Mouse (Mus musculus): ENCODE data around the gene S100a6. TPM values are rescaled to one million over a fixed set of nuclear protein-coding genes. Genes with fewer than 3 reads are reported as not detected.
A peak's percentile ranks its signal among the peaks of the same experiment; 100 is the strongest.

Gene S100a6
- polyA plus RNA-seq, 1 experiment from 2014 or later, result 10,815 TPM

DNA sequence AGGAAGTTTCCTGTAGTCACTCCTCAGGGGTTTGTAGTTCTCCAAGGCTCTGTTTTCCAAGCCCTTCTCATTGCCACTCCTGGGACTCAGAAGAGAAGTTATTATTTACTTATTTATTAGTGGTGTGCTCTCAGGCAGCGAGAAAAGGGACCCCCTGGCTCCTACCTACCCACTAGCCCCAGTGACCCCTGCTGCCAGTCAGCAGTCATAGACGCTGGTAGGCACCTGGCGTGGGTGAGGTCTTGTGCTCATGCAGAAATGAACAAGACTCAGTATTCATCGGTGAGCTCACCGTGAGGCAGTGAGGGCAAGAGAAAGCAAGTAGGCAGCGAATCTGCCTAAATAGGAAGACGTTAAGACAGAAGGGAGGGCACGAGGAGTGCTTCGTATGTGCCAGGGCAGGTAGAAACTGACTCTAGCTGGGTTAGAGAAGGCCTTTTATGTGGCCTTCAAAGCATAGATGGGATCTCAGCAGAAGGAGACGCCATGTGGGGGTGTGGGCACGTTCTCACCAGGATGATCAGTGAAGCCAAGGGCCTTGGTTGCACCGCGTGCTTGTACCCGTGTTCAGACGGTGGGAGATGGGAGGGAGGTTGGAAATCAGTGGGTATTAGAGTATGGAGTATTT, 26.6 kb upstream of the S100a6 start:
- in situ Hi-C loops (cut with MboI; ENCODE audit: low pct_unique_long_range_greater_than_20kb), result loop anchor here (5.0 kb wide), 1 partner anchor 61 kb away; no protein-coding TSS in a partner anchor
- DNase-seq (ENCODE audit: low read depth, low spot score) (no peak), ATAC-seq (no peak)
- TF ChIP-seq CTCF (IDR thresholded peaks at IDR 0.05), result no peak
- CTCF ChIA-PET, result interaction anchor here (0.8 to 34.1 kb wide), 12 partner anchors 11 to 124 kb away, joined by 3 to 615 read pairs (median 6); partner anchors contain the start of genes Gm42674, S100a14, S100a4 and S100a5
- POLR2A ChIA-PET, result interaction anchor here (0.6 to 4.0 kb wide), 8 partner anchors 13 to 78 kb away, joined by 3 to 86 read pairs (median 8); partner anchors contain the start of genes Gm42674, S100a16, S100a4 and S100a6
- H3K27me3 ChIP-seq, result no peaks in the 10 kb centered on the region

DNA sequence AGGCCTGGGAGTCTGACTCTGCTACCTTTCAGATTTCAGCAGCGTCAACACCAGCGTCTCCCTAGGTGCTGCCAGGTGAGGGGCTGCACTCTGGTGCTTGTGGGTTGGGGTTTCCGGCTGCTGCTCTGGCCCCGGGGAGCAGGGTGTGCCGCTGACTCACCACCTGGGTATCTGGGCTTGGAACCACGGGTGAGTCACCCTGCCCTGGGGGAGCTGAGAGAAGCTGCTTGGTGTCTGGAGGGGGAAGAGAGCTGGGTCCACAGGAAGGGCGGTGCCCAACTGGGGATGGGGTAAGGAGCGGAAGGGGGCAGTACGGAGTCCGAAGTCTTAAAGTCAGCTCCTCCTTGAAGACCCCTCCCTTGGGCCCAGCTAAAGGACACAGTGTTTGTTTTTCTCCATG, 25.8 kb upstream of the S100a6 start:
- ChIA-PET POLR2A (interaction anchor here (0.6 to 4.0 kb wide), 11 partner anchors 12 to 79 kb away, joined by 3 to 86 read pairs (median 4); partner anchors contain the start of genes Gm42674, S100a16, S100a4 and S100a6), CTCF (interaction anchor here (0.8 to 34.1 kb wide), 15 partner anchors 12 to 123 kb away, joined by 3 to 615 read pairs (median 5); partner anchors contain the start of genes Gm42674, S100a14, S100a4 and S100a5)
- in situ Hi-C loops (cut with MboI; ENCODE audit: low pct_unique_long_range_greater_than_20kb), result loop anchor here (5.0 kb wide), 1 partner anchor 60 kb away; no protein-coding TSS in a partner anchor
- ATAC-seq, result peak; percentile 89
- DNase-seq (ENCODE audit: low read depth, low spot score), result peak; percentile 100
- no peak for TF ChIP-seq CTCF (IDR thresholded peaks at IDR 0.05)
- no peaks in the 10 kb centered on the region for H3K27me3 ChIP-seq

DNA sequence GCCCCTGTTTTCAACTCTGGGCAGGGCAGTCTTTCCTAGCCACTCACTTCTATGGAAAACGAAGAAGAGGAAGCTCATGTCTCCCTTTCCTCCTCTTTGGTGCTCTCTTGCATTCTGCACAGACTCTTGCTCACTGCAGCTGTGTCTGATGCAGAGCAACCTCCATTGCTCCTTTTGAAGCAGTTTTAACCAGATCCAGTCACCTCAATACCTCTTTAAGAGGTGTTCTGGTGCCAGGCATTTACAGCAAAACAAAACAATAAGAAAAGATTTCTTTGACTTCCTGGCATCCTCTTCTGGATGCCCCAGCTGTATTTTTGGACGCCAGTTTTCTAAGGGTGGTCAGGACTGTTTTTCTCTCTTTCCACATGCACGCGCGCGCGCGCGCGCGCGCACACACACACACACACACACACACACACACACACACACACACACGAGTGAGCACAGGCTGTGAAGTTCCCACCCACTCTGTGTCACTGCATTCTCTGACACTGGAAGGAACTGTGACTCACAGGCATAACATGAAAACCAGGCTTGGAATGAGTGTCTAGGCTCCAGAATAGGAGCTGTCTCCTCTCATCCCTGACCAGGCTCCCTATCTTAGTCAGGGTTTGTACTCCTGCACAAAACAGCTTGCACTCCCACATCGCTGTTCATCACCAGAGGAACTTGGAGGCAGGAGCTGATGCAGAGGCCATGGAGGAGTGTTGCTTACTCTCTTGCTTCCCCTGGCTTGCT, 25.2 kb upstream of the S100a6 start:
- H3K27me3 ChIP-seq, result no peaks in the 10 kb centered on the region
- CTCF ChIA-PET, result interaction anchor here (0.7 to 34.1 kb wide), 16 partner anchors 16 to 122 kb away, joined by 3 to 615 read pairs (median 4); partner anchors contain the start of genes Gm42674, S100a14, S100a4 and S100a5
- DNase-seq (ENCODE audit: low read depth, low spot score) (peak; percentile 98), ATAC-seq (peak; percentile 75)
- TF ChIP-seq CTCF (IDR thresholded peaks at IDR 0.05), result no peak
- in situ Hi-C loops (cut with MboI; ENCODE audit: low pct_unique_long_range_greater_than_20kb), result loop anchor here (5.0 kb wide), 1 partner anchor 60 kb away; no protein-coding TSS in a partner anchor
- POLR2A ChIA-PET, result interaction anchor here (0.6 to 4.0 kb wide), 12 partner anchors 11 to 78 kb away, joined by 3 to 86 read pairs (median 4); partner anchors contain the start of genes Gm42674, S100a16, S100a4 and S100a6

DNA sequence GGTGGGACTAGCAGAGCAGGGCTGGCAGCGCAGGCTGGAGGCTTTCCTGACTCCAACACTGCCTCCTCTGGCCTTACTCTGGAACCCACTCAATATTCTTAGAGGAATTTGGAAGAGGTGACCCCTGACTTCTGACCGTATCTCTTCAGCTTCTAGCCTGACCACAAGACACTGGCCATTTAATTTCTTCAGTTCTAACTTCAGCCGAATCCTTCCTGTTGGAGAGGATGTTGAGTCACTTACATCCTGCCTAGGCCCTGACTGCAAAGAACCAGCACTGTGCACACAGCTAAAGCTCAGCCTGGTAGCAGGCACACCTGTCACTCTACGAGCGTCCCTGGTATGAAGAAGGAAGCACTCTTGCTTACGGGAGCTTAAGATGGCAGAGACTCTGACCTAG, 23.3 kb upstream of the S100a6 start:
- POLR2A ChIA-PET, result interaction anchor here (1.2 kb wide), 1 partner anchor 26 kb away, joined by 4 read pairs; no protein-coding TSS in a partner anchor
- in situ Hi-C loops (cut with MboI; ENCODE audit: low pct_unique_long_range_greater_than_20kb), result loop anchor here (5.0 kb wide), 1 partner anchor 58 kb away; no protein-coding TSS in a partner anchor
- DNase-seq (ENCODE audit: low read depth, low spot score) (no peak), ATAC-seq (no peak)
- CTCF ChIA-PET, result interaction anchor here (34.1 kb wide), 1 partner anchor 18 kb away, joined by 615 read pairs; the partner anchor contains the start of genes Gm42674, S100a4, S100a5 and S100a6
- no peak for TF ChIP-seq CTCF (IDR thresholded peaks at IDR 0.05)
- H3K27me3 ChIP-seq, result no peaks in the 10 kb centered on the region

DNA sequence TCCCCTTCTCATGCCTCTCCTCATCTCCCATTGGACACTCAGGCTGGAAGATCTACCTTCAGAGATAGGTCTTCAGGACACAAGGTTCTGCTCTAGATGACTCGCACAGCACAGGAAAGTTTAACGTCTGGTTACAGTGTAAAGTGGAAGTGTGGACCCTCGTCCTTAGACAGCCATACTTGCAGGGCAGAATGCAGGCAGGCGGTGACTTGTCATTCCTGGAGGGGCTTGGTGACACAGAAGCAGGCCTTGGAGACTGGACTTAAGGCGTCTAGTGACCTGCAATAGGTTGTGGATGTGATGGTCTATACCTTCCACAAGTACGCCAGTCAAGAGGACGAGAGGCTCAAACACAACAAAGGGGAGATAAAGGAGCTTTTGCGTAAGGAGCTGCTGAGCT, 22.7 kb upstream of the S100a6 start, which contains the start of gene S100a2:
Gene S100a2, plus strand, starts transcription at position 301 of the 400 bp plus-strand sequence.
- TF ChIP-seq CTCF (IDR thresholded peaks at IDR 0.05), result no peak
- no peaks in the 10 kb centered on the region for H3K27me3 ChIP-seq
- POLR2A ChIA-PET, result interaction anchor here (1.2 kb wide), 1 partner anchor 25 kb away, joined by 4 read pairs; no protein-coding TSS in a partner anchor
- in situ Hi-C loops (cut with MboI; ENCODE audit: low pct_unique_long_range_greater_than_20kb), result loop anchor here (5.0 kb wide), 1 partner anchor 57 kb away; no protein-coding TSS in a partner anchor
- CTCF ChIA-PET, result interaction anchor here (34.1 kb wide), 1 partner anchor 18 kb away, joined by 615 read pairs; the partner anchor contains the start of genes Gm42674, S100a4, S100a5 and S100a6
- no peak for DNase-seq (ENCODE audit: low read depth, low spot score)
- no peak for ATAC-seq

DNA sequence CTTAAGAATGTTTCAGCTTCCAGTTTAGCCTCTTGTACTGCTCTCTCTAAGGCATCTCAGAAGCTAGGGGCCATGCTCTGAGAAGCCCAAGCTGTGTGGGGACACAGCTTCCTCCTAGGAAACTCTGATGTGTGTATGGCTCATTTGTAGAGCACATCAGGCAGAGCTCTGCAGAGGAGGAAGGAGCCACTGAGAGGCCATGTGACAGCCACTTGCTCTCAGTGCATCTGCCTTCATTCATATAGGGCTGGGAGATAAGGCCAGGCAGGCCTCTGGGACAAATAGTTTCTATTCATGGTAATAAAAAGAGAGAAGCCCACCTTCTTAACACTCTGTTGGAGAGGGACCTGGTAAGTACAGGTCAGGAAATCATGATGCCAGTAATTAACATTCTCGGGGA, 18.2 kb upstream of the S100a6 start:
- TF ChIP-seq CTCF (IDR thresholded peaks at IDR 0.05), result no peak
- ChIA-PET POLR2A (interaction anchor here (1.4 to 2.7 kb wide), 2 partner anchors 15 to 20 kb away, joined by 3 to 11 read pairs; no protein-coding TSS in a partner anchor), CTCF (interaction anchor here (34.1 kb wide), 1 partner anchor 13 kb away, joined by 615 read pairs; the partner anchor contains the start of genes Gm42674, S100a4, S100a5 and S100a6)
- in situ Hi-C loops (cut with MboI; ENCODE audit: low pct_unique_long_range_greater_than_20kb), result no loop called here
- H3K27me3 ChIP-seq, result no peaks in the 10 kb centered on the region
- DNase-seq (ENCODE audit: low read depth, low spot score), result no peak
- ATAC-seq, result no peak

DNA sequence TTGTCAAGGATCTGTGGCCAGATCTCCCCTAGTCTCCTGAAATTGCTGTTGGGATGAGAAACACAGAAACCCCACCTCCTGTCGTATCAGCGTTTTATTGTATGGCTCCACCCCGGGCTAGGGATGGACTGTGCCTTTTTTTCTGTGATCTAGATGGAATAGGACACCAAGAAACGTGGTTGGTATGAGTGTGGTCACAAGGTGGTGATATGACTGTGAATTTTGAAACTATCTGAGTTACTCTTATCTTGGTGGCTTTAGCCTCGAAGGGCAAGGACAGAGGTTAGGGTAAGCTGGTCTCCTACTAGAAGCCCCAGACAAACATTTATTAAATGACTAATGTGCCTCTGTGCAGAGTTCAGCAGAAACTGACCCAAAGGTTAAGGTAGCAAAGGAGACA, 17.1 kb upstream of the S100a6 start:
- H3K27me3 ChIP-seq, result no peaks in the 10 kb centered on the region
- CTCF ChIA-PET, result interaction anchor here (1.2 to 34.1 kb wide), 3 partner anchors 5 to 67 kb away, joined by 3 to 615 read pairs (median 615); partner anchors contain the start of genes Gm42674, S100a2, S100a4 and S100a5
- ATAC-seq, result no peak
- no peak for TF ChIP-seq CTCF (IDR thresholded peaks at IDR 0.05)
- DNase-seq (ENCODE audit: low read depth, low spot score), result no peak
- in situ Hi-C loops (cut with MboI; ENCODE audit: low pct_unique_long_range_greater_than_20kb), result no loop called here
- POLR2A ChIA-PET, result interaction anchor here (6.7 kb wide), 1 partner anchor 8 kb away, joined by 61 read pairs; no protein-coding TSS in a partner anchor

DNA sequence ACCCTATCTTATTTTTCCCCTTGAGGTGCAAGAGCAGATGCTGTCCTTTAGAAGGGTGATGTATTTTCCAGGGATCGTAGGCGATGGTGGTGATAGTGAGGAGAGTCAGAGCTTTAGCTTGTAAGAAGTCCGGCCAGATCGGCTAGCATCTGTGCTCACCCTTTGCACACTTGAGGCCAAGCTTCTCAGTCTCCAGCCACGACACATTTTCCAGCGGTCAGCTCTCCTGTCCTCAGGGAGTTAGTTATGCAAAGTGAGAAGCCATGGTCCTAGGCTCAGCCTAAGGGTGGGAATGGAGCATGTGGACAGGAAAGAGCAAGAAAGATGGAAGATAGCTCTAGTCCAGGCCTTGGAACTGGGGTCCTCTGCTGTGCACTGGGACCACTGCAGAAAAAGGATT, 15.9 kb upstream of the S100a6 start:
- ChIA-PET CTCF (interaction anchor here (1.3 to 34.1 kb wide), 3 partner anchors 7 to 48 kb away, joined by 3 to 615 read pairs (median 615); partner anchors contain the start of genes Gm42674, S100a2, S100a4 and S100a5), POLR2A (interaction anchor here (6.7 kb wide), 1 partner anchor 10 kb away, joined by 61 read pairs; no protein-coding TSS in a partner anchor)
- DNase-seq (ENCODE audit: low read depth, low spot score) (no peak), ATAC-seq (no peak)
- no peaks in the 10 kb centered on the region for H3K27me3 ChIP-seq
- TF ChIP-seq CTCF (IDR thresholded peaks at IDR 0.05), result no peak
- in situ Hi-C loops (cut with MboI; ENCODE audit: low pct_unique_long_range_greater_than_20kb), result no loop called here

DNA sequence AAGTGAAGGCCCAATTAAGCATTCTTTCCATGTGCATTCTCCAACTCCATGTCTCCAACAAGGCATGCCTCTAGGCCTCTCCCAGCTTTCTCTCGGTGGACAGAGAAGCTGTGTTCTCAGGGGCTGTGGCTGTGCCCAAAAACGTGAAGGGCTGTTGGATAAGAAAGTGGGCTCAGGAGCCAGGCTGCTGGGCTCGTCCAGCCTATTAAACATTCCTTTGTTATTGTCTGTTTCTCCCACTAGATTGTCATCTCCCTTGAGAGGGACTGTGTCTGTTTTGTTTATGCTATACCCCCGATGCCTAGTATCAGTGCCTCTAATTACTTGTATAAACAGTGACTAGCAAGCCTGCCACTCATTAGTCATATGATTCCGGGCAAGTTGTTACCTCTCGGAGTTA, 14.9 kb upstream of the S100a6 start:
- in situ Hi-C loops (cut with MboI; ENCODE audit: low pct_unique_long_range_greater_than_20kb), result no loop called here
- ChIA-PET CTCF (interaction anchor here (24.3 to 34.1 kb wide), 2 partner anchors 8 to 10 kb away, joined by 615 read pairs; partner anchors contain the start of genes Gm42674, S100a2, S100a4 and S100a5), POLR2A (interaction anchor here (1.1 to 6.7 kb wide), 2 partner anchors 11 to 15 kb away, joined by 6 to 61 read pairs; partner anchors contain the start of gene S100a6)
- DNase-seq (ENCODE audit: low read depth, low spot score), result no peak
- TF ChIP-seq CTCF (IDR thresholded peaks at IDR 0.05), result no peak
- no peaks in the 10 kb centered on the region for H3K27me3 ChIP-seq
- no peak for ATAC-seq

Data from Patski (cell line).